Mouse (Mus musculus) kidney, embryonic 15.5 days (tissue): ENCODE results near the gene Lyzl4. TPM values are rescaled to one million over a fixed set of nuclear protein-coding genes. Genes with fewer than 3 reads are reported as not detected.
A peak's percentile ranks its signal among the peaks of the same experiment; 100 is the strongest.

Source experiments
- ATAC-seq: fragments of 200-750 bp; cut with Nextera tagmentation; replicated peaks from 2 replicates; pipeline ENCODE4 v1.8.0; 2017; ENCODE audit warnings: moderate TSS enrichment; ENCODE audit not compliant: low FRiP score
- H3K27ac ChIP-seq: fragments of 300-500 bp; sonication (generic); 2 replicates; pipeline ENCODE4 v1.5.1; 2015; ENCODE audit warnings: mild to moderate bottlenecking, inconsistent platforms
- H3K27me3 ChIP-seq: fragments of 300-500 bp; sonication (generic); 2 replicates; pipeline ENCODE4 v1.6.1; 2015; ENCODE audit warnings: inconsistent platforms
- H3K36me3 ChIP-seq: fragments of 300-500 bp; sonication (generic); 2 replicates; pipeline ENCODE4 v1.6.1; 2015; ENCODE audit warnings: inconsistent platforms
- H3K4me1 ChIP-seq: fragments of 300-500 bp; sonication (generic); 2 replicates; pipeline ENCODE4 v1.6.1; 2015; ENCODE audit warnings: inconsistent platforms
- H3K4me2 ChIP-seq: fragments of 300-500 bp; sonication (generic); 2 replicates; pipeline ENCODE4 v1.6.1; 2015; ENCODE audit warnings: moderate library complexity, mild to moderate bottlenecking, inconsistent platforms
- H3K4me3 ChIP-seq: fragments of 300-500 bp; sonication (generic); replicated peaks from 2 replicates; pipeline ENCODE4 v1.5.1; 2015; ENCODE audit warnings: mild to moderate bottlenecking, inconsistent platforms
- H3K9ac ChIP-seq: fragments of 300-500 bp; sonication (generic); 2 replicates; pipeline ENCODE4 v1.6.1; 2015; ENCODE audit warnings: mild to moderate bottlenecking, inconsistent platforms
- H3K9me3 ChIP-seq: fragments of 300-500 bp; sonication (generic); replicated peaks from 2 replicates; pipeline ENCODE4 v1.6.1; 2016; ENCODE audit warnings: inconsistent platforms
- WGBS: fragments of 180-500 bp; shearing (Covaris S2); methylation state at CpG from one replicate; pipeline ENCODE4 v1.1.7; 2015; ENCODE audit warnings: mixed read lengths; 5-methylcytosine and 5-hydroxymethylcytosine counted together
- polyA plus RNA-seq: library from polyadenylated mRNA; unstranded; fragments of >200 nt; fragmentation: Nextera tagmentation; extraction: Ambion mirVana; gene quantifications from 2 replicates; pipeline ENCODE4 v1.2.1, GENCODE M21; 2015

Lyzl4 gene
- polyA plus RNA-seq = not detected in 2 replicates

DNA sequence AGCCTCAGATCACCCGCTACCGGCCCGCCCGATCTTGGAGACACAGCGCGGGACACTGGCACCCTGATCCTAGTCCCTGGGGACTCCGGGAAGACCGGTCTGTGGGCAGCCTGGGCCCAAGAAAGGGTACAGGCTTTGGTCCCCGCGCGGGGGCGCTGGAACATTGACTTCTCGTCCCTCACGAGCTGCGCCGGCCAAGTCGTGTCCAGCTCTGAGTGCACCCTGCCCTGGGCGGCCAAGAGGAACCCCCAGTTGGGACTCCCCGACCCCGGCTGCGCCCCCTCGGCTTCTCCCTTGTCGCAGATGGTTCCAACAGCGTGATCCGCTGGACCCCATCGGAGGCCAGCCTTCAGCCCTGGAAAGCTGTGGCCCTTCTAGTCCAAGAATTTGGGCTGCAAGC lies at the start of gene Lyzl4:
TSS of gene Lyzl4 (minus strand) at position 96 of the 400 bp plus-strand sequence.
- Histone ChIP-seq H3K4me2 (peak within 1 kb of the TSS; percentile 97), H3K9ac (peak within 1 kb of the TSS; percentile 49), H3K9me3 (no peaks in the 10 kb centered on the region), H3K27me3 (peaks cover 68% of the 10 kb centered on the region), H3K4me1 (peaks cover 24% of the 10 kb centered on the region), H3K4me3 (peak within 1 kb of the TSS; percentile 51), H3K27ac (no peak within 1 kb of the TSS), H3K36me3 (no peaks in the 10 kb centered on the region)
- peak; percentile 78 for ATAC-seq
- under 1% methylated on average over 26 of the region's 26 CpGs for WGBS

DNA sequence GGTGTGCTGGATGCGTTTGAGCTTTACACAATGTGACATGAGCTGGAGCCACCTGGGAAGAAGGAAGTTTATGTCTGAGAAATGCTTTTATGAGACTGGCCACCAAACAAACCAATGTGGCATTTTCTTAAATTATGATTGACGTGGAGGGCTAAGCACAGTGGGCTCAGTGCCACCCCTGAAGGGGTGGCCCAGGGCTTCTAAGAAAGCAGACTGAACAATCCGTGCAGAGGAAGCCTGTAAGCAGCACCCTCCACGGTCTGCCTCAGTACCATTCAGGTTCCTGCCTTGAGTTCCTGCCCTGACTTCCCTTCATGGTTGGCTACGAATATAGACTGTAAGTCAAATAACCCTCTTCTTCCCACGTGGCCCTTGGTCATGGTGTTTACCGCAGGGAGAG lies 48.8 kb upstream of the Lyzl4 start:
- no peak for ATAC-seq
- no peak overlapping the region for H3K4me3 ChIP-seq
- 94% methylated on average over 7 of the region's 7 CpGs for WGBS

DNA sequence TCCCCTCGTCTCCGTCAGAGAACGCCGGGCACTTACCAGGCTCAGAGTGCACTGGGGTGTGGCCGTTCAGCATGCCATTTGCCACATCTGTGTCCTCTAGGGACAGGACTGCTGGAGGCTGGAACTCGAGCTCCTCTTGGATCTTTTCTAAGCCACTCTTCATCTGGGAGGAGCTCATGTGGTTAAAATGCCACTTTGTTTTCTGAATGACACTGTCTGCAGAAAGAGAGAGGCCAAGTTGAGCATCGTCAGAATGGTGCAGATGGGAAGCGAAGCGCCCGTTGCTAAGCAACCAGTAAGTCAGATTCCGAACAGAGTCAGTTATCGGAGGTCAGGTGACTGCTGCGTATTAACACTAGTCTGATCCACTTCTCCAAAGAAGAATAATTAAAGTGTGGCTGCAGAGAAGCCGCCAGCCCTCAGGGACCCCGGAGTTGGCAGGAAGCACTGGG lies 48.3 kb upstream of the Lyzl4 start:
- ATAC-seq = no peak
- no peak overlapping the region for H3K4me2 ChIP-seq
- H3K9me3 ChIP-seq = no peaks in the 10 kb centered on the region
- H3K9ac ChIP-seq = no peak overlapping the region
- H3K4me3 ChIP-seq = no peak overlapping the region
- H3K36me3 ChIP-seq = peaks cover 39% of the 10 kb centered on the region
- H3K4me1 ChIP-seq = no peaks in the 10 kb centered on the region
- H3K27ac ChIP-seq = no peak overlapping the region
- 56% methylated on average over 15 of the region's 15 CpGs for WGBS
- H3K27me3 ChIP-seq = no peaks in the 10 kb centered on the region

More for the DNA sequence above, 48.8 kb upstream of the Lyzl4 start:
- no peaks in the 10 kb centered on the region for H3K4me1 ChIP-seq
- H3K27ac ChIP-seq = no peak overlapping the region
- no peak overlapping the region for H3K4me2 ChIP-seq
- H3K9me3 ChIP-seq = no peaks in the 10 kb centered on the region
- H3K36me3 ChIP-seq = peaks cover 36% of the 10 kb centered on the region
- no peak overlapping the region for H3K9ac ChIP-seq
- no peaks in the 10 kb centered on the region for H3K27me3 ChIP-seq

- ATAC-seq = no peak
- H3K4me1 ChIP-seq = 0 out of 2 replicates have a peak, but pooled peaks cover under 1% of the 10 kb centered on the region
- H3K4me3 ChIP-seq = no peak overlapping the region
- no peaks in the 10 kb centered on the region for H3K9me3 ChIP-seq
- no peak overlapping the region for H3K27ac ChIP-seq
- no peak overlapping the region for H3K4me2 ChIP-seq
- H3K9ac ChIP-seq = no peak overlapping the region
- peaks cover 52% of the 10 kb centered on the region for H3K36me3 ChIP-seq
- no peaks in the 10 kb centered on the region for H3K27me3 ChIP-seq
- 80% methylated on average over 7 of the region's 7 CpGs for WGBS
These were observed 42.8 kb upstream of the Lyzl4 start for GRCm38 (mm10) chr9:121684702-121685101.

DNA sequence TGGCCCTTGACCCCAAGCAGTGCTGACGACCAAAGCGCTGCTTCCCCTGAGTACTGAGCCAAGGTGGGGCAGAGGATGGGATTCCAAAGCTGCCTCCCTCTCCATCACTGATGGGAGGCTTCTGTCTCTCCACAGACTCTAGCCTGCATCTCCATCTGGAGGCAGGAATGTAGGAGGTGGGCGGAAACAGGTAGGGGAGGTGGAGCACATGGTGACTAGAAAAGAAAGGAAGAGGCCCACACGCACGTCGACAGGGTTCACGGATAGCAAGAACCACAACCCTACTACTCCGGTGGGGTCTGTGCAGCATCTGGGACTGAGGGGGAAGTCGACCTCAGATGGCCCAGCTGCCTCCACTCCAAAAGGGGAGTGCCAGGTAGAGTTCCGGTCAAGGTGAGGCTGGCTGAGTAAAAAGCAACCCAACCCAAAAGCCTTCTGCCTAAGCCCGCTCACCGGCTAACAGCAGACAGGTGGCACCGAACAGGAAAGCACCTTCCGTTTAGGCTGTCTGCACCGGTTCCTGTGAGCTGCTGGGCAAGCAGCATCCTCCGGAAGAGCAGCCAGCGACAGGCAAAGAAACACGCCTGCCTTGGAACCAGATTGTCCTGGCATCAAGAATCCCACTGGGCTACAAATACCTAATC lies 40.3 kb upstream of the Lyzl4 start:
- Histone ChIP-seq H3K36me3 (peaks cover 35% of the 10 kb centered on the region), H3K27ac (no peak overlapping the region), H3K4me2 (no peak overlapping the region), H3K4me3 (no peak overlapping the region), H3K9ac (no peak overlapping the region), H3K4me1 (peaks cover 8% of the 10 kb centered on the region), H3K9me3 (no peaks in the 10 kb centered on the region), H3K27me3 (no peaks in the 10 kb centered on the region)
- WGBS = 77% methylated on average over 18 of the region's 18 CpGs
- no peak for ATAC-seq

DNA sequence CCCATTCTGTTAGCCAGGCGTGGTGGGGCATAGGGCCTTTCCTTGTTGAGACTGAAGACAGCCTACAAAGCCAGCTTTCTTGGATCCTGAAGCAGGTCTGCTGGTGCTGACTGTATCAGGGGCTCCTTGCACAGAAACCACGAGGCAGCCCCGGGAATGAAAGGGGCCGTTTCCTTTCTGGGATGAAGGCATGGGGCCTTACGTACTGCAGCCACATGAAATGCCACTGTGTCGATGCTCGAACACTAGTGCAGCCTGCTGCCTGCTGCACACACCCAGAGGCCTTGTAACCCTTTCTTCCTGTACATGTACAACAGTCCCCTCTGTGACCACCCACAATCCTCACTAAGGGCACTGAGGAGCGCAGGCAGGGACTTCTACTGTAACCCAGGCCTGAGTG lies 39.3 kb upstream of the Lyzl4 start:
- no peak overlapping the region for H3K9ac ChIP-seq
- H3K4me3 ChIP-seq = no peak overlapping the region
- H3K36me3 ChIP-seq = peaks cover 32% of the 10 kb centered on the region
- no peak for ATAC-seq
- H3K4me2 ChIP-seq = no peak overlapping the region
- H3K27ac ChIP-seq = no peak overlapping the region
- no peaks in the 10 kb centered on the region for H3K9me3 ChIP-seq
- no peaks in the 10 kb centered on the region for H3K27me3 ChIP-seq
- WGBS = 74% methylated on average over 8 of the region's 8 CpGs
- peaks cover 12% of the 10 kb centered on the region for H3K4me1 ChIP-seq

- H3K27ac ChIP-seq = no peak overlapping the region
- H3K27me3 ChIP-seq = no peaks in the 10 kb centered on the region
- no peaks in the 10 kb centered on the region for H3K9me3 ChIP-seq
- no peak overlapping the region for H3K9ac ChIP-seq
- peaks cover 15% of the 10 kb centered on the region for H3K4me1 ChIP-seq
- 24% methylated on average over 6 of the region's 6 CpGs for WGBS
- 0 out of 2 replicates have a peak, but pooled peaks have one; percentile 49 for ATAC-seq
- no peak overlapping the region for H3K4me3 ChIP-seq
- H3K36me3 ChIP-seq = peaks cover 22% of the 10 kb centered on the region
- no peak overlapping the region for H3K4me2 ChIP-seq
These were observed 37.7 kb upstream of the Lyzl4 start for GRCm38 (mm10) chr9:121679549-121679948.

- H3K9me3 ChIP-seq = no peaks in the 10 kb centered on the region
- peaks cover 17% of the 10 kb centered on the region for H3K4me1 ChIP-seq
- H3K36me3 ChIP-seq = peaks cover 8% of the 10 kb centered on the region; the same call in 1 of the 2 replicates
- no peak for ATAC-seq
- 67% methylated on average over 8 of the region's 8 CpGs for WGBS
- H3K4me2 ChIP-seq = no peak overlapping the region
- no peaks in the 10 kb centered on the region for H3K27me3 ChIP-seq
- H3K9ac ChIP-seq = no peak overlapping the region
- H3K27ac ChIP-seq = no peak overlapping the region
- no peak overlapping the region for H3K4me3 ChIP-seq
These were observed 35.6 kb upstream of the Lyzl4 start for GRCm38 (mm10) chr9:121677476-121677875.

DNA sequence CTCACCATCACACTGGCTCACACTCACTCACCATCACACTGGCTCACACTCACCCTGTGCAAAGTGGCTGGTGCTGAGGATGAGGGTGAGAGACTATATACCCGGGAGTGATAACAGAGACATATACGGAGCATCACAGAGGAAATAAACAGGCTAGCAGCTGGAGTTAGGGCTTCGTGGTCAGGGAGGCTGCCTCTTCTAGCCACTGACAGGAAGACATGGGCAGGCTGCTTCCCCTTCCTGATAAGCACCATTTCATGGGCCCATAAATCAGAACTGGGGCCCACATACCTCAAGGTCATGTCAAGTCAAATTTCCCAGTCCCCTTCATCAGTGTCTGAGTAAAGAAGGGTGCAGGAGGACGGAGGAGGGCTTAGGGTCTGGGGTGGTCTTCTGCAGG lies 35.2 kb upstream of the Lyzl4 start:
- ATAC-seq = no peak
- 0 out of 2 replicates have a peak, but pooled peaks cover 4% of the 10 kb centered on the region for H3K36me3 ChIP-seq
- 40% methylated on average over 4 of the region's 4 CpGs for WGBS
- no peaks in the 10 kb centered on the region for H3K9me3 ChIP-seq
- H3K27me3 ChIP-seq = no peaks in the 10 kb centered on the region
- H3K4me2 ChIP-seq = no peak overlapping the region
- H3K27ac ChIP-seq = no peak overlapping the region
- H3K4me3 ChIP-seq = no peak overlapping the region
- no peak overlapping the region for H3K9ac ChIP-seq
- H3K4me1 ChIP-seq = peaks cover 21% of the 10 kb centered on the region

GRCm38 (mm10) chr9:121675556-121675955 lies 33.7 kb upstream of the Lyzl4 start:
- H3K9me3 ChIP-seq = no peaks in the 10 kb centered on the region
- no peak for ATAC-seq
- H3K4me1 ChIP-seq = peaks cover 21% of the 10 kb centered on the region
- WGBS = 75% methylated on average over 2 of the region's 2 CpGs
- peaks cover 8% of the 10 kb centered on the region for H3K27me3 ChIP-seq
- no peak overlapping the region for H3K4me2 ChIP-seq
- no peak overlapping the region for H3K27ac ChIP-seq
- H3K9ac ChIP-seq = no peak overlapping the region
- H3K36me3 ChIP-seq = no peaks in the 10 kb centered on the region
- H3K4me3 ChIP-seq = no peak overlapping the region

GRCm38 (mm10) chr9:121675011-121675410 lies 33.1 kb upstream of the Lyzl4 start:
- H3K9ac ChIP-seq = no peak overlapping the region

DNA sequence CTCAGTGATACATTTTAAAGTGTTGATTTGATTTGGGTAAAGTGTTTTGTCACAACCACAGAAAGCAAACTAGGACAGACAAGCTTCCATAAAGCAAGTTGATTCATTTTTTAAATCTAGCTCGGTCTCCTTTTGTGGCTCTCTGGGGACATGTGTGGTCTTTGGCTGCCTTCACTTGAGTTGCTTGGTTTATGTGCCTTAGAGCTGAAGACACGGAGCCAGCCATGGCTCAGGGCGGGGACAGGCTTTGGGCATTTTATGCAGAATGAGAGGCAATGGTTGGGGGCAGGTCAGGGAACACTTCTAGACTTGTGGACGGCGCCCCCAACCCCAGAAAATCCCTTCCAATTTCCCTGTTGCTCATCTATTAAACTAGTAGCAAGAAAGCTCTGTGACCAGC lies 31.8 kb upstream of the Lyzl4 start:
- Histone ChIP-seq H3K9me3 (no peaks in the 10 kb centered on the region), H3K4me2 (no peak overlapping the region), H3K27ac (no peak overlapping the region), H3K4me1 (peaks cover 28% of the 10 kb centered on the region), H3K36me3 (no peaks in the 10 kb centered on the region), H3K4me3 (no peak overlapping the region), H3K9ac (no peak overlapping the region), H3K27me3 (peaks cover 25% of the 10 kb centered on the region)
- no peak for ATAC-seq
- WGBS = 75% methylated on average over 5 of the region's 5 CpGs

More at GRCm38 (mm10) chr9:121675011-121675410, 33.1 kb upstream of the Lyzl4 start:
- Histone ChIP-seq H3K4me1 (peaks cover 23% of the 10 kb centered on the region), H3K27ac (no peak overlapping the region), H3K4me2 (no peak overlapping the region), H3K27me3 (peaks cover 13% of the 10 kb centered on the region), H3K36me3 (no peaks in the 10 kb centered on the region), H3K4me3 (no peak overlapping the region), H3K9me3 (no peaks in the 10 kb centered on the region)
- WGBS = 61% methylated on average over 9 of the region's 9 CpGs
- ATAC-seq = no peak

- Histone ChIP-seq H3K27me3 (peaks cover 39% of the 10 kb centered on the region), H3K4me1 (peaks cover 28% of the 10 kb centered on the region), H3K9ac (no peak overlapping the region), H3K9me3 (no peaks in the 10 kb centered on the region), H3K4me3 (no peak overlapping the region), H3K36me3 (no peaks in the 10 kb centered on the region), H3K27ac (no peak overlapping the region), H3K4me2 (no peak overlapping the region)
- 53% methylated on average over 5 of the region's 5 CpGs for WGBS
- ATAC-seq = no peak
These were observed 30.4 kb upstream of the Lyzl4 start for GRCm38 (mm10) chr9:121672311-121672710.
